Mouse (Mus musculus) hematopoietic stem cell, adult 5-6 weeks (primary cell): ENCODE measurements around the gene Acod1. TPM values are rescaled to one million over a fixed set of nuclear protein-coding genes. Genes with fewer than 3 reads are reported as not detected.
A peak's percentile ranks its signal among the peaks of the same experiment; 100 is the strongest.

Source experiments
- ATAC-seq, 2 experiments: fragments of 125-278 bp in 1 of 2; replicated peaks in 1 of 2; 2 replicates each; pipeline ENCODE4 v1.8.0; 2016 to 2017; ENCODE audit warnings: inconsistent platforms in 2 of 2, mild to moderate bottlenecking in 2 of 2, moderate number of reproducible peaks in 2 of 2, low read depth in 1 of 2, moderate TSS enrichment in 1 of 2; ENCODE audit not compliant: low FRiP score in 2 of 2, poor library complexity in 2 of 2, severe bottlenecking in 2 of 2, insufficient read depth in 1 of 2, low TSS enrichment in 1 of 2
- total RNA-seq: library from RNA; stranded (forward); fragments of 172-1452, 232-1000 nt; gene quantifications from 2 replicates; pipeline ENCODE4 v1.2.3, GENCODE M21; 2017

Acod1 gene
- total RNA-seq, 1 experiment from 2014 or later = 1.4 TPM

DNA sequence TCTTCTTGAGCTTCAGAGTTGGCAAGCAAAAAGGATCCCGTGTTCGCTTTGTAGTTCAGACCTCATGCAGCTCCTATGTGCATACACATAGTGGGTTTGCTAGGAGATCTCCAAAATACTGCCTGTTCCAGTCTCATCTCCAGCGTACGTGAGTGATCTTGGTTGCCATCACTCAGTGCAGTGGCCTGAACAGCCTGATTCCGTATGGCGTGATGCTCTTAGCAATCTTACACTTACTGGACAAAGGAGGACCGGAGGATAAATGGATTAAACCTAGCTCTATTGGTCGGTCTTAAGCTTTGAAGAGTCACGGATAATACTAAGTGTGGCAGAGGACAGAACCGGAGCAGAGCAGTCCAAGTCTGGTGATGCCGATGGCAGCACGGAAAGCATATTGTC lies 22.7 kb downstream of the Acod1 start:
- ATAC-seq = no peak; a peak in 1 of 4 replicates

DNA sequence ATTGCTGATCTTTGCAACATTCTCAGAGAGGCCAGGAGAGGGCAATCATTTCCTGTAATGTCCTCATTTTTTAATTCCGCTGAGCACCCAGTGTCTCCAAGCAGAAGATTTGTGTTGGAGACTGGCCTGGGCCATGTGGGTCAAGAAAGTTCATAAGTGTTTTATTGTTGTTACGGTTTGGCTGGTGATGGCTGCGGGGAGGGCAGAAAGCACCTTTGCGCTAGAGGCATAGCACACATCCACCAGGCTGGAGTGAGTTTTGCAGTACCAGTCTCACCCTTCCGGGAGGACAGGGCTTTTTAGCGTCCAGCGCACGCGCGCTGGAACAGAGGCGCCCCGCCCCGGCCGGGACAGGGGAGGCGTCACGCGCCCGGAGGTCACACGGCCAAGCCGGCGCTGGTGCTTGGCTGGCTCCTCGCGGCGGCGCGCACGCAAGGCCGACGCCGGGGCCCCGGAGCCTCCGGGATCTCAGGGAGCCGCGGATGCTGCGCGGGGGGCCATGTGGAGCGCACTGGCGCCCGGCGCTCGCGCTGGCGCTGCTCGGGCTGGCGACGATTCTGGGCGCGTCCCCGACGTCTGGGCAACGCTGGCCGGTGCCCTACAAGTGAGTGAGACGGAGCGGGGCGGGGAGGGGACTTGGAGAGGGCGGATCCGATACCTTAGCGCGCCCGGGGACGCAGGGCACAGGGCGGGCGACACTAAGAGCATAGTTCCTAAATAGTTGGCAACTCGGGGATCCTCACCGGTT lies 23.3 kb downstream of the Acod1 start, which contains the start of gene Cln5:
Gene Cln5 (plus strand): TSS at position 353 of the 748 bp plus-strand sequence.
- peak; percentile 86 to 88 for ATAC-seq

DNA sequence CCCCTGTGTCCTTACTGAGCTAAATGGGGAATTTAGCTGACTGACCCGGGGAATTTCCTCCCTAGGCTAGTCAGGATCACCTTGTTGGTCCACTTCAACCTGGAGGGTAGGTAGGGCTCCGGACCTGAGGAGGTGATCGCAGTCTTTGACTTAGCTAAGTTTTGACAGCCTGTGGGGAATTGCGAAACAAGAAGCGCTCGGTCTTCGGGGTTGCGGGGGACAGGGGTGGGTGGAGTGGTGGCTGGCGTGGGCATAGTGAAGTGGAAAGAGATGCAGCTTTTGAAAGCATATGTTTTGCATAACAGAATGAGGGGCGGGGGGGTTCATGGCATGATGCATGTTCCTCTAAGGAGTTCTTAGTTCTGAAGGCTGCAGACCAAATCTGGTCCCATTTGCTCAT lies 24.0 kb downstream of the Acod1 start:
- peak in 1 of 2 experiments; percentile 29; a peak in 2 of 4 replicates for ATAC-seq

DNA sequence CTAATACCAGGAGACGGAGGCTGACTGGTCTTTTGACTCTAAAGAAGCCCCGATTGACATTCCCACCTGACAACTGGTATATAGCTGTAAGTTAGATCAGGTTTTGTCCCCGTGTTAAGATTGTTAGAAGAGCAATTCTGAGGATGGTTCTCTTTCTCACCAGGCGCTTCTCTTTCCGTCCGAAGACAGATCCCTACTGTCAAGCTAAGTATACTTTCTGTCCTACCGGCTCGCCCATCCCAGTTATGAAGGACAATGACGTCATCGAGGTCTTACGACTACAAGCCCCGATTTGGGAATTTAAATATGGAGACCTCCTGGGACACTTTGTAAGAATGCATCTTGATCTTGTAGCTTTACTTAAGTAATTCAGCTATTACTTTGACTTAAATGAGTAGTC lies 24.7 kb downstream of the Acod1 start:
- ATAC-seq = no peak

DNA sequence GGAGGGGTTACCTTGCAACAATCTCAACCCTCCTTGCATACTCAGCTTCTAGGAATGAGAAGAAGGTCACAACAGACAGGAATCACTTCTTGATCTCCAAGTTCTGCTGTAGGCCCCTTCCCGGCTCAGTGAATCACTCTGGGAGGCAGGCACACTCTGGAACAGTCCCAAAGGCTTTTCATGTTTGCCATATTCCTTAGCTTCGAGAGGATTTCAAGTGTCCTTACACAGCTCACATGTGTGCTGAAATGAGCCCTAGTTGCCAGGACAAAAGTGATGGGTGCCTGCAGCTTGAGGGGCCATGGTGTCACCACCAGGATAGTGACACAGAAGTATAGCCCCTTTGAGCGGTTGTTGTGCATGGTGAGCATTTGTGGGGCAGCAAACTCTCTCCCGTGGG lies 26.0 kb downstream of the Acod1 start:
- ATAC-seq = no peak

DNA sequence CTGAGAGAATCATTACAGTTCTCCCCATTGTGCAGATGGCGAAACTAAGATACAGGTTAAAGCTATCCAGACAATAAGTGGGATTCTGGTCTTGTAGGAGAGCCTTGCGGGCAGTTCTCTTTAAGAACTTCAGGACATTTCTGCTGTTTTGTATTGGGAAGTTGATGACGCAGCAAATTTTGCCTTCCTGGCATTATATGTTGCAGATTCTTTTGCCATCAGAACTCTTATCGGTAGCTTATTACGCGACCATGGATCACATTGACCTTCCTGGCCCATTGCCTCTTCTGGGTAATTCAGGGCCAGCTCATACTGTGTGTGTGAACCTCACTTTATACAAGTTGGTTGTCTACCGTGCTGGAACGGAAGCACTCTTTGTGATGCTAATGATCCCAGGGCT lies 27.0 kb downstream of the Acod1 start:
- ATAC-seq = no peak

DNA sequence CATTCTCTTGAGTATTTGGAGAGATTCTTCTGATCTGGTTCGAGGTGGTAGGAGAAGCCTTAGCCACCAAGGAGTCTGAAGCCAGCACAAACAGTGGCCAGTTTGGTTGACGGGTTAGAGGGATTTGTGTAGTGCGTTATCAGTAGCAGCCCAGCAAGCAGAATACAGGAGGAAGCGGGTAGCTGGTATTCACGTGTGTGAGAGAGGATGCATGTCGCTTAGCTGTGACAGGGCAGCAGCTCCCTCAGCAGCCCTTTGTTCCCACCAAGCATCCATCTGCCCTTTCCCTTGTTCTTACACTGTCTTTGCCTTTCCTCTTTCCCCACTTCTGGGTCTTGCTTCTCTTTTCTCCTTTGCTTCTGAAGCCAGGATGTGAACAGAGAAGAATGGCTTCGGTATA lies 28.4 kb downstream of the Acod1 start:
- ATAC-seq = no peak

DNA sequence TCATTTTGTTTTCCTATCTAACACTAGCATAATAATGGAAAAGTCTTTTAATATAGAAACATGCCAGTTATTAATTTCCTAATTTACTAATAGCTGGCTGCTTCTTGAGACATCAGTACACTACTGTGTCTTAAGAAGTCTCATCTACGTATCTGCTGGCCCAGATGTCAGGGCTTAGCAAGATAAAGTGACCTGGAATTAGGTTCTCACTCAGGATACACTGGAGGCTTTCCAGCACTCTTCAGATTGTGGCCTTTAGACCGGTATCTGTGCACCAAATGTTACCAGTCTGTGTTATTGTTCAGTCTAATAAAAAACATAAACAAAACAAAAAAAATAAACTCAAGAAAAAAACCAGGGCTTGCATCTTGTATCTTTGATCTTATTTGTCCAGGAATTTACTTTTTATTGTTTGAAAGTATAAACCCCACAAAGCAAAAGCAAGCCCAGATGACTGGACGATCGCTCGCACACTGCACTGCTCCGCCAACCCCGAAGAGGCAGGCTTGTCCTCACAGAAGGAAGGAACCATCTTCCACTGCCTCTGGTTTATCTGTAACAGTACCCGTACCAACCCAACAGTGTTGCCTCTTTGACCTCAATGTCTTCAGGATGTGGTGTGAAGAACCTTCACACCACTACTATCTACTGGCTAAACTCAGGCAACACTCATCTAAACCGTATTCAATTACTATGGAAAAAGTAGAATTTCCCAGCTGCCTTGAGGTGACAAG lies 30.7 kb downstream of the Acod1 start:
- ATAC-seq = no peak

DNA sequence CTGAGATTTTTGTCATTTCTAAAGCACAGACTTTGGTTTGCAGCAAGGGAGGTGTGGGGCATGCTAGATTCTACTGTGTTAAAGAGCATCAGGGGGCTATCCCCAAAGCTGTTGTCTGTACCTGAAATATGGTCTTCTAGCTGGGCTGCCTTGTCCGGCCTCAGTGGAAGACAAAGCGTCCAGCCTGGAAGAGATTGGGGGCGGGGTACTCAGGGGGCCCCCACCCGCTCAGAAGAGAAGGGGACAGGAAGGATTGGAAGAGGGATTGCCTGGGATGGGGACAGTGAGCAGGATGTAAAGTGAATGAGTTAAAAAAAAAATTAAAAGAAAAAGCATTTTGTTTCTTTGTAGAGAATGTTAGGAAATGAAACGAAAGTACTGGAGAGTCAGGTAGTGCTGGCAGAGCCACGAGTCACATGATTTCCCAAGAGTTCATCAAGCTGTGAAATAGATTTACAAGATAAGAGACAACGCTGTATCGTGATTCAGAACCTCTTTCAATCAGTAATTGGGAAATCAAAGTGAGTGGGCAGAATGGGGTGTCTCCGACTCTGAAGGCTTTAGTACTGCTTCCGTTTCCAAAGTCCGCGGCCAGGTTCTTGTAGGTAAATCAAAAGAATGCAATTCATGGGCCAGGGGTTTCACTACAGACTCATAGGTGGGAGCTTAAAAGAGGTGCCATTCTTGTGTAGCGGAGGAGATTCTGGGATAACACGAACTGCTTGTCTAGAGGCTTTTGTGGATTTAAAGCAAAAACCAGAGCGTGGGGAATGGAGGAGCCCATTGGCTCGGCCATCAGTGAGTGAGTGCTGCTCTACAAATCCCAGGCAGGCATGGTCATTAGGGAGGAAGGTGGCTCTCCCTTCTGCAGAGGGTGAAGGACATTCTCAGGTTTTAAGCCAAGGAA lies 31.5 kb downstream of the Acod1 start:
- ATAC-seq = no peak

DNA sequence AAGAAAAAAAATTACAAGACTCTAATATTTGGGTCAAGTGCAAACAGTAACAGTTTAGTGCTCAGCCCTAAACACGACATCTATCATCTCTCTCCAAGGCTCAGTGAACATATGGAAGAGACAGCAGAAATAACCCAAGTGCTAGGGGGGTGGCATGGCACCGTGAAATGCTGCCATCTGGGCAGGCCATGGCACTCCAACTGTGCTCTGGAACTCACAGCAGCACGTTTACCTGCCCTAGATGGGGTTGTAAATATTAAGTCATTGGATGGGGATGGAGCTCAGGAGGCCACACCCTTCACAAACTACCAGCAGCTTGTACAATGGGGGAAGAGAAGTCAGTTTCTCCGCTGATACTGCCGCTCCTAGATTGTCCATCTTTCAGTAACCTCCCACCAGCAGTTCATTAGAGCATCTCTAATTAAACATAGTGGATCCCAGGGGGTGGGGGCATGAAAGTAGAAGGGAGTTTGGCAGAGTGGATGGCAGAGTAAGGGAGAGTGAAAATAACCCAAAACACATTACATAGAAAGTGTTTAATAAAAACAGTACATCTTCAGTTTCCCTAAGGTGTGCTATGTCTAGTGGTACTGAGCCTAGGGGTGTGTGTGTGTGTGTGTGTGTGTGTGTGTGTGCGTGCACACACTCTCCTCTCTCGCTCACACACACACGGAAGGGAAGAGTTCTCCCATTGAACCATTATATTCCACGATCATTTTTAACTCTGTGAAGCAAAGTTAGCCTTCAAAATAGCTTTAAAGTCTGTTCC lies 32.6 kb downstream of the Acod1 start:
- ATAC-seq = no peak

DNA sequence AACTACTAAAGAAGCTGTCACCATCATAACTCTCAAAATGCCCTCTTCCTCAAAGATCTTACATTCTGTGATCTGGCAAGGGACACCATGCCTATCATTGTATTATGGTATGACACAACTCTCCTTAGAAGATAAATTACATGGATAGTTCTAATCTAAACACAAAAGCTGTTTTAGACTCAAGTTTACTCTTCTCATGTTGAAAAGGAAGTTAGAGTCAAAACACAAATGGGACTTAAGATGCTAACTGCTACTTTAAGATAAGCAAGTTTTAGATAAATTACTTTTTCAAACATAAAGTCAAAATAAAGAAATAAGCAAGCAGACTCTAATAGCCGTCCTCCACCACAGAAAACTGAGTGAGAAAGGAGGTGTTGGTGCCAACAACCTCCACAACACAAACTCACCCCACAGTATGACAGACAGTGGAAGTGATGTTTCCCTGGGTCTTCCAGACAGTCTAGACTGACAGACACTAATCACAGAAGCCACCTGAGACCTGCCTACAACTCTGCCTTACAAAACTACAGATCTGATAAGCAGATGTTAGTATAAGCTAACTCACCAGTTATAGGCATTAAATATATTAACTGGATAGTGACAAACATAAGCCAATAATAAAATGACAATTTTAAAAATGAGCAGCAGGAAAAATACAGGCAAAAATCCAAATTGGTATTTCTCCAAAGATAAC lies 39.2 kb downstream of the Acod1 start:
- no peak; a peak in 1 of 4 replicates for ATAC-seq

DNA sequence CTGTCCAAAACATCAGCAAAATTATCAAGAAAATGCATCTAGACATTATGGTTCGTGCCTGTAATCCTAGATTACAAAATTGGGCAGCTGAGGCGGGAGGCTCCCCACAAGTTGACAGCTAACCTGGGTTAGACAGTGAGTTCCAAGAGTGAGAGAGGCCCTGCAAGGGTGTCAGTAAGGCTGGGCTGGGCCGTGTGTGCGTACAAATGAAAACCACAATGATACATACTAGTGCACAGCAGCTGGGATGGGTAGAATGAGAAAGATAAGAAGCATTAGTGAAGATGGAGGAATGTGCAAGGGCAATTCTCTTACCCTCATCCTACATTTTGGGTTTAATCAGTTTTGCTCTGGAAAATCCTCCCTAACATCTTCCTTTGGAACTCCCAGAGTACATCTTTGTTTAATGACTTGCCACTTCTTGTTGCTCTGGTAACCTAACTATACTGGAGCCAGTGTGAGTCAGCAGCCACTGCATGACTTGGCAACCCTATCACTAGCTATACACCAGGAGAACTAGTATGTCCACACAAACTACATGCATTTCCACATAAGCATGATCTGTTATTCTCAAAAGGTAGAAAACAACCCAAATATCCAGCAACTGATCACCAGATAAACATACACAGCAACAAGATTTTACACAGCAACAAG lies 40.0 kb downstream of the Acod1 start:
- ATAC-seq = peak; percentile 5 to 62; a peak in 2 of 4 replicates

DNA sequence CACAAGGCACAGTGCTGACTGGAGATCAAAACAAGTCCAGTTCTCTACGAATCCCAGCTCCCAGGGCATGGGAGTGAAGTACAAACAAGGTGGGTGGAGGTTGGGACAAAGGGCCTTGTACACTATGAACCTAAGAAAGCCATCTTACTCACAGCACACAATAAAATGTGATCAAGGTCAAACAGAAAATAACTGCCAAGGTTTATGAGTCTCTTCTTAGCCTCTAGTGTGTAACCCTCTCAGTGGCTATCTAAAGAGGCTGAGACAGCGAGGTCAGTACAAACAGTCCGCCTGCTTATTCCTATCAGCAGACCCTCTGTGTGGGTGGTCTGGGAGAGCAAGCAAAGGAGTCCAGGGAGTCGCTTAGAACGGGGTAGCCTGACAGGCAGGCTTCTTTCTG lies 41.1 kb downstream of the Acod1 start:
- no peak for ATAC-seq

DNA sequence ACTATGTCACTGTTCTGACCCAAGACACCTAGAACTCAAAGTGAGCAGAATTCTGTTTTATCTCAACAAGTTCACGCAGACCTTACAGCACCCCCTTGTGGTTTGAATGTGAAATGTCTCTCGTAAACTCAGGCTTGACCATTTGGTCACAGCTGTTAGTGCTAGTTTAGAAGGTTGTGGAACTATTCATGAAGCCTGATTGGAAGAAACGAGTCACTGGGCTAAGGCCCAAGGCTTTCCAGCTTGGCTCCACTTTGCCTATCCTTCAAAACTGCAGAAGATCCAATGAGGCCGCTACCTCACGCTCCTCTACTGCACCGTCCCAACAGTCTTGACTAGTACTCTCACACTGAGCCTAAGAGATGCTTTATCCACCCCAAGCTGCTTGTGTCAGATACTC lies 41.8 kb downstream of the Acod1 start:
- peak; percentile 54; a peak in 1 of 4 replicates for ATAC-seq

DNA sequence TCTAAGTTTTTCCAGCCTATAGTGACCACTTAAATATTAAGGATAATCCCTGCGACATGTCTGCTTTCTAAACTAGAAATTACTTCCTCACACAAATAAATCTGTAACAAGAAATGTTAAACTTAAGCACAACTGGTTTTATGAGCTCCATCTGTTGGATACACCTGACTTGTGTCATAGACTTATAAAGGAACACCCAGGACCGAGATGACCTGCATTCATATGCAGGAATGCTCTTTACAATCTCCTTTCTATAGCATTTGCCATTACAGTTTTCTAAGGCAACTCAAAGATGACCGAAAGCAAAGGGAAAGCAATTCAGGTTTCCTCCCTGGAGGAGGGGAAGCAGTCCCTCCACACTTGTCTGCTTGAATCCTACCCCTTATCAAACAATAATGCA lies 46.5 kb downstream of the Acod1 start:
- no peak for ATAC-seq

DNA sequence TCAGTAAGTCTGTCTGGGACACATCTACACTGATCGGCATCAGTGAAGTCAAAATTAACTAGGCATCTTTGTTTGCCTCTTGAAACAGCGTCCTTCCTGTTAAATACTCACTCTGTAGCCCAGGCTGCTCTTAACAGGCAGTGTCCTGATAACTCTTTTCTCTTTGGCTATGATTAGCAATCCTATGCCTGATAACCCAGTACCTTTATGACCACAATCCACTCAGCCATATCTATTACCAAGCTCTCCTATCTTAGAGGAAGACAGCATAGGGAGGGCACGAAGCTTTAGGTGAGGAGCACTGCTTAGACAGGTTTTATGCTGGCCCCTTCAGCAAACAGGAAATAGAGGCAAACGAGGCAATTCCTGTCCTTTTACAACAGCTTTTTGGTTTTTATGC lies 46.9 kb downstream of the Acod1 start:
- ATAC-seq = no peak
